Mouse (Mus musculus) heart, adult 10 weeks (tissue): ENCODE data around the gene Mrm2. TPM values are rescaled to one million over a fixed set of nuclear protein-coding genes. Genes with fewer than 3 reads are reported as not detected.

Experiments
- polyA plus RNA-seq: library from polyadenylated mRNA; stranded (reverse); fragments of 350-450 nt; fragmentation: Illumina TruSeq; extraction: RNeasy Lipid Tissue Mini Kit (QIAGEN cat#74804); gene quantifications from one replicate; pipeline ENCODE4 v1.2.3, GENCODE M21; 2014; ENCODE audit warnings: low read depth, low replicate concordance

The Mrm2 gene
- polyA plus RNA-seq, result 13.6 TPM

DNA sequence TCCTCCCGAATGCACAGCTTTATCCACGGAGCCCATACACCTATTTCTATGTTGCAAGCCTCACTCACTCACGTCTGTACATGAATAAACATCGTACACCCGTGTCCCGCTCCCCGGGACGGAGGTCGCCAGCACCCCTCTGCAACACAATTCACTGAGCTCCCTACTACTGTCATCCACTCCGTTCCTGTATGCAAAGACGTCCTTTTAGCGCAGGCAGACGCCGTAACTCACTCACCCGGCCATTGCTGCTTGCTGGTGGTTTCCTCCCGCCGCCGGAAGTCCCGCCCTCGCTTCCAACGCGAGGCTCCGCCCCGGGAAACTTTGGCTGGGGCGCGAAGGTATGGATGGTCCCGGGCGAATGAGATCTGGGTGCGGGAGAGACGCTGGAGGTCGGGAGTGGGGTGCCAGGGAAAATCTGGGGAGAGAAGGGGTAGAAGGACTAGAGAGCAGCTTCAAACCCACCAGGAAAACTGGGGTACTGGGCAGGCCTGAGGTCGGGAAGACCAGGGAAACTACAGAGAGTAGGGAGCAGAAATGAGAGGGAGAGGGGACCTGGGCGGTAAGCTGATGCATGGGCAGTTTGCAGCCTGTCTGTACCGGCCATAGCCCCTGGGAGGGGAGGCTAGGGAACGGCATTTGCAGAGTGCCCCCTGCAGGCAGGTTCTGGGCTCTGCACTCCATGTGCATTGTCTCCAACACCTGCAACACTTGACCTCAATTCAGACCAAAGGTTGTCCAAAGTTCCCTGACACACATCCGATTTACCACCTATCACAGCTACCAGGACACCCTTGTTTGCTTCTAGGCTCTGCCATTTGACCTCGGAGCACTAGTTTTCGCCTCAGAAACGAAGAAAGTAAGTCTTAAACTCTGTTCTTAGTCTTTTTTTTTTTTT lies at the start of gene Mrm2:
Gene Mrm2 (minus strand): TSS at position 284 of the 898 bp plus-strand sequence.

DNA sequence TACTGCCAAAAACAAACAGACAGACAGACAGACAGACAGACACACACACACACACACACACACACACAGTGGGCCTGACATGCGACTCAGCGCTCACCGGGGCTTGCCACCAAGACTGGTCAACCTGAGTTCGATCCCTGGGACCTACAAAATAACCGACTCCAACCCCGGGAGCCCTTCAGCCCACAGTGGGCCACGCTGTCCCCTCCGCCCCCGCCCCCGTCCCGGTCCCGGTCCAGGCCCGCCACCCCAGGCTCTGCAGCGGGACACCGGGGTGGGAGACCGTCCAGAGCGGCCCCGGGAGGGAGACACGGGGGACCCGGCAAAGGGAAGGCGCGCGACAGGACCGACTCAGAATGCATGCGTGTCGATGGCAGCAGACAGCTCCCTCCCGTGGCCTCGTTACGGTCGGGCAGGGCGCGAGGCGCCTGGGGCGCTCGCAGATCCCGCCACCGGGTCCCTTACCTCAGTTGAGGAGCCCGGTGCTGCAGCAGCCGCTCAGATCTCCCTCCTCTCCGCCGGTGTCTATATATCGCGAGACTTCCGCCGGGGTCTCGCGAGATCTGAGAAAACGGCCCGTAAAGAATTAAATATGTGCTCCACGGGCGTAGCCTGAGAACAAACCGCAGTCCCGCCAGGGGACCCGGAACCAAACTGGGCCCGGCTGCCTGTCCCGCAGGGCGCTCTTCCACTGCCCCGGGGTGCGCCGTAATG lies 10.5 kb downstream of the Mrm2 start, which contains the start of the genes Mad1l1 and Nudt1:
Gene Mad1l1 (minus strand): TSS at position 511 of the 714 bp plus-strand sequence.
Gene Nudt1 (plus strand): TSS at position 615 of the 714 bp plus-strand sequence.

Other genes with a start within 250 kb of the Mrm2 start
- 7.6 TPM for gene Mad1l1, start 10.3 kb downstream of the Mrm2 start, polyA plus RNA-seq
- 11.4 TPM for gene Nudt1, start 10.2 kb downstream of the Mrm2 start, polyA plus RNA-seq
- gene Snx8, start 57.4 kb upstream of the Mrm2 start, polyA plus RNA-seq, result 14.3 TPM
- gene Eif3b, start 87.4 kb upstream of the Mrm2 start, polyA plus RNA-seq, result 95.6 TPM
- gene Gm4869, start 113.7 kb upstream of the Mrm2 start, polyA plus RNA-seq, result not detected
- 6.9 TPM for gene Chst12, start 173.7 kb upstream of the Mrm2 start, polyA plus RNA-seq
- not detected for gene Grifin, start 233.2 kb upstream of the Mrm2 start, polyA plus RNA-seq